Mouse (Mus musculus) CH12.LX (cell line): ENCODE data around the gene Plcl2. TPM values are rescaled to one million over a fixed set of nuclear protein-coding genes. Genes with fewer than 3 reads are reported as not detected.

ENCODE experiments used
- DNase-seq: peaks from one replicate; pipeline ENCODE4 v3.0.0-alpha.2; 2013; ENCODE audit errors: extremely low read depth
- H3K27ac ChIP-seq: 2 replicates; pipeline ENCODE4 v1.5.1; 2012; ENCODE audit warnings: low read depth, mild to moderate bottlenecking, control low read depth, moderate library complexity; ENCODE audit not compliant: insufficient read depth
- H3K27me3 ChIP-seq: replicated peaks from 2 replicates; pipeline ENCODE3; 2012; ENCODE audit warnings: inconsistent platforms
- H3K36me3 ChIP-seq, 2 experiments: replicated peaks in 1 of 2; 2 replicates each; pipeline versions ENCODE3 to v1.6.1; 2012; ENCODE audit warnings: inconsistent platforms in 1 of 2, low read length in 1 of 2, mild to moderate bottlenecking in 1 of 2, mixed read lengths in 1 of 2, moderate library complexity in 1 of 2; ENCODE audit not compliant: control insufficient read depth in 1 of 2, insufficient read depth in 1 of 2
- H3K4me1 ChIP-seq, 2 experiments: 2 replicates each; pipeline ENCODE4 v1.6.1; 2012; ENCODE audit warnings: inconsistent platforms in 1 of 2, moderate library complexity in 1 of 2; ENCODE audit not compliant: insufficient read depth in 2 of 2, control insufficient read depth in 1 of 2
- H3K4me2 ChIP-seq: 2 replicates; pipeline ENCODE4 v1.6.1; 2012; ENCODE audit warnings: low read depth, mild to moderate bottlenecking, control low read depth; ENCODE audit not compliant: poor library complexity, insufficient read depth, severe bottlenecking
- H3K4me3 ChIP-seq, 3 experiments: fragments of 150-350 bp in 1 of 3; sonication (generic) in 1 of 3; replicated peaks in 1 of 3; 2 replicates each; pipeline versions ENCODE3 to v1.5.1; 2011 to 2012; ENCODE audit warnings: low read depth in 2 of 3, low read length in 2 of 3, mild to moderate bottlenecking in 2 of 3, moderate library complexity in 2 of 3, control low read depth in 1 of 3, improper control_type of control experiment in 1 of 3, inconsistent platforms in 1 of 3, mixed read lengths in 1 of 3; ENCODE audit not compliant: poor library complexity in 1 of 3
- H3K79me2 ChIP-seq: replicated peaks from 2 replicates; pipeline ENCODE4 v1.6.1; 2012; ENCODE audit warnings: mild to moderate bottlenecking, moderate library complexity; ENCODE audit not compliant: control insufficient read depth, poor library complexity, insufficient read depth, severe bottlenecking; ENCODE audit errors: extremely low read depth
- H3K9ac ChIP-seq: 2 replicates; pipeline ENCODE4 v1.6.1; 2012; ENCODE audit warnings: low read depth, mild to moderate bottlenecking, control low read depth, moderate library complexity; ENCODE audit not compliant: insufficient read depth
- H3K9me3 ChIP-seq: replicated peaks from 2 replicates; pipeline ENCODE3; 2012; ENCODE audit warnings: low read length, inconsistent platforms, mixed read lengths
- CHD1 ChIP-seq: IDR thresholded peaks from 2 replicates; pipeline ENCODE4 v1.6.1; 2012; ENCODE audit warnings: low read depth, low read length, improper control_type of control experiment, inconsistent platforms
- ELF1 ChIP-seq: IDR thresholded peaks from 2 replicates; pipeline ENCODE4 v1.6.1; 2014; ENCODE audit warnings: low read depth, mild to moderate bottlenecking, inconsistent platforms, low read length, improper control_type of control experiment
- HCFC1 ChIP-seq: IDR thresholded peaks from 2 replicates; pipeline ENCODE4 v1.6.1; 2012; ENCODE audit warnings: low read depth, mild to moderate bottlenecking, inconsistent platforms, low read length, improper control_type of control experiment
- JUND ChIP-seq: conservative IDR thresholded peaks from 2 replicates; pipeline ENCODE4 v1.6.1; 2011; ENCODE audit warnings: low read depth, low read length, improper control_type of control experiment
- KAT2A ChIP-seq: IDR thresholded peaks from 2 replicates; pipeline ENCODE4 v1.6.1; 2012; ENCODE audit warnings: low read length, improper control_type of control experiment, inconsistent platforms; ENCODE audit not compliant: insufficient replicate concordance
- MAFK ChIP-seq: IDR thresholded peaks from 2 replicates; pipeline ENCODE4 v1.6.1; 2011; ENCODE audit warnings: low read length, improper control_type of control experiment; ENCODE audit not compliant: insufficient replicate concordance
- MAX ChIP-seq: IDR thresholded peaks from 2 replicates; pipeline ENCODE4 v1.6.1; 2011; ENCODE audit warnings: low read length, improper control_type of control experiment
- MAZ ChIP-seq: IDR thresholded peaks from 2 replicates; pipeline ENCODE4 v1.6.1; 2012; ENCODE audit warnings: low read depth, mild to moderate bottlenecking, inconsistent platforms, low read length, improper control_type of control experiment, moderate library complexity
- MEF2A ChIP-seq: IDR thresholded peaks from 2 replicates; pipeline ENCODE4 v1.6.1; 2014; ENCODE audit warnings: low read depth, mild to moderate bottlenecking, inconsistent platforms, low read length, improper control_type of control experiment, borderline replicate concordance
- NELFE ChIP-seq: IDR thresholded peaks from 2 replicates; pipeline ENCODE4 v1.6.1; 2011; ENCODE audit warnings: low read depth, low read length, improper control_type of control experiment
- NRF1 ChIP-seq: IDR thresholded peaks from 2 replicates; pipeline ENCODE4 v1.6.1; 2014; ENCODE audit warnings: low read depth, mild to moderate bottlenecking, inconsistent platforms, low read length, improper control_type of control experiment, moderate library complexity
- POLR2A ChIP-seq: IDR thresholded peaks from 2 replicates; pipeline ENCODE4 v1.6.1; 2011; ENCODE audit warnings: low read depth, mild to moderate bottlenecking, improper control_type of control experiment, low read length
- SIN3A ChIP-seq: IDR thresholded peaks from 2 replicates; pipeline ENCODE4 v1.6.1; 2012; ENCODE audit warnings: low read length, improper control_type of control experiment, inconsistent platforms
- SMC3 ChIP-seq: IDR thresholded peaks from 2 replicates; pipeline ENCODE4 v1.6.1; 2011; ENCODE audit warnings: low read depth, low read length, improper control_type of control experiment
- TCF12 ChIP-seq: IDR thresholded peaks from 2 replicates; pipeline ENCODE4 v1.6.1; 2014; ENCODE audit warnings: low read depth, mild to moderate bottlenecking, inconsistent platforms, low read length, improper control_type of control experiment
- USF1 ChIP-seq: IDR thresholded peaks from 2 replicates; pipeline ENCODE4 v1.6.1; 2014; ENCODE audit warnings: low read depth, mild to moderate bottlenecking, inconsistent platforms, low read length, improper control_type of control experiment
- USF2 ChIP-seq: conservative IDR thresholded peaks from 2 replicates; pipeline ENCODE4 v1.6.1; 2011; ENCODE audit warnings: low read depth, low read length, improper control_type of control experiment
- ZKSCAN1 ChIP-seq: IDR thresholded peaks from 2 replicates; pipeline ENCODE4 v1.6.1; 2012; ENCODE audit warnings: low read depth, inconsistent platforms, low read length, improper control_type of control experiment, borderline replicate concordance
- dilution Hi-C: fragments of 300-500 bp; cut with MboI; formaldehyde crosslinking; loops from 2 replicates; pipeline ENCODE4 v1.14.3; 2020; ENCODE audit warnings: low sequenced_read_pairs; ENCODE audit not compliant: extremely low pct_unique_long_range_greater_than_20kb, extremely low pct_ligation_motif_present
- in situ Hi-C: fragments of 300-500 bp; cut with MboI; formaldehyde crosslinking; loops from 3 replicates; pipeline ENCODE4 v1.14.3; 2019; ENCODE audit warnings: low sequenced_read_pairs, low pct_ligation_motif_present, low pct_unique_long_range_greater_than_20kb, mixed read lengths
- polyA plus RNA-seq: library from polyadenylated mRNA; unstranded; fragments of >175 nt; gene quantifications from 2 replicates; pipeline ENCODE4 v1.2.1, GENCODE M21; 2012; ENCODE audit warnings: low read depth; ENCODE audit not compliant: insufficient read length
- total RNA-seq, 2 experiments: library from RNA; depleted of rRNA; stranded (reverse); fragments of 300-350 nt in 1 of 2; fragments of >200 nt in 1 of 2; gene quantifications; 2 replicates each; pipeline ENCODE4 v1.2.3; 2012 to 2014

Plcl2 gene
- total and polyA plus RNA-seq, 3 experiments: 9.0 to 16.6 (median 12.7) TPM

- in situ Hi-C loops: no loop called here
- H3K4me2 ChIP-seq: no peak overlapping the region
- H3K27ac ChIP-seq: no peak overlapping the region
- no peaks in the 10 kb centered on the region for H3K27me3 ChIP-seq
- no peaks in the 10 kb centered on the region for H3K79me2 ChIP-seq
- H3K4me1 ChIP-seq: no peaks in the 10 kb centered on the region
- no peak overlapping the region for H3K9ac ChIP-seq
- no peaks in the 10 kb centered on the region for H3K36me3 ChIP-seq
- H3K9me3 ChIP-seq: no peaks in the 10 kb centered on the region
- TF ChIP-seq USF2 (no peak), MAZ (no peak)
- no peak for DNase-seq
- dilution Hi-C loops: no loop called here
- H3K4me3 ChIP-seq: no peak overlapping the region
Observed at GRCm38 (mm10) chr17:50717586-50717985, 208.4 kb downstream of the Plcl2 start.

GRCm38 (mm10) chr17:50724376-50724775 lies 215.2 kb downstream of the Plcl2 start:
- Histone ChIP-seq H3K4me3 (no peak overlapping the region), H3K4me2 (no peak overlapping the region), H3K4me1 (peaks cover 0 to 2% of the 10 kb centered on the region in 2 experiments; a peak in 1 of 4 replicates), H3K27ac (no peak overlapping the region), H3K27me3 (no peaks in the 10 kb centered on the region), H3K9me3 (no peaks in the 10 kb centered on the region), H3K79me2 (no peaks in the 10 kb centered on the region), H3K36me3 (no peaks in the 10 kb centered on the region), H3K9ac (no peak overlapping the region)
- dilution Hi-C loops: no loop called here
- in situ Hi-C loops: no loop called here
- TF ChIP-seq ZKSCAN1 (no peak), NELFE (no peak), MAFK (no peak), NRF1 (no peak), CHD1 (no peak), TCF12 (no peak), HCFC1 (no peak), USF2 (no peak), MAX (no peak), POLR2A (no peak), JUND (no peak), KAT2A (no peak), MEF2A (no peak), USF1 (no peak), SMC3 (no peak), ELF1 (no peak), SIN3A (no peak)
- no peak for DNase-seq
